7 mouse cellular contexts compared by ENCODE assay signal in the genomic region with DNA sequence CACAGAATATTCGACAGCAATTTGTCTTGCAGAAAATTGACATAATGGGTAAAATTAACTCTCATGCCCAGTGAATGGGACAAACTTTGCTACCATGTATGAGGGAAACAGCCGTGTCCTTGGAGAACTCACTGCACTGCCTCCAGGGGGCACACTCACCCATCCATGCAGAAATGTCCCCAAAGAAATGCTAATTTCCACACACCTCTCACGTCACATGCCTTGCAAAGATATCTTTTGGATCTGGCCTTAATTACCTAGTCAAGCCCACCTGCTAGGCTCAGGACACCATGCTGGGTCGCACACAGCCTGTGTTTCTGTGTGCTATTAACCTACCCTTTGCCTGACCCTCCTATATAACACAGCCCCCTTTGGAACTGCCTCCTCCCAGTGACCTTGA.
DNase-seq lines count a peak whose midpoint lies in the region; TF ChIP-seq lines count a peak whose summit lies in the region.

No protein-coding gene starts in this region.

- H3K9me3 ChIP-seq in CH12.LX (replicated peaks; ENCODE audit: low read length), result no peaks in the 10 kb centered on the region

- H3K4me3 ChIP-seq in kidney, adult 2 months (ENCODE audit: insufficient read depth, low read depth, low read length), result no peak overlapping the region
- no peak overlapping the region for H3K4me3 ChIP-seq in CH12.LX (replicated peaks in 1 of 3; ENCODE audit: low read depth in 2 of 3, low read length in 2 of 3, poor library complexity in 1 of 3)
- H3K4me3 ChIP-seq in small intestine, adult 2 months (ENCODE audit: low read depth, low read length), result no peak overlapping the region

- no peak for TF ChIP-seq POLR2A in kidney, adult 2 months (IDR thresholded peaks at IDR 0.05; ENCODE audit: low read depth, low read length)
- no peak for TF ChIP-seq POLR2A in CH12.LX (IDR thresholded peaks at IDR 0.05; ENCODE audit: low read depth, low read length)
- no peak for TF ChIP-seq POLR2A in small intestine, adult 2 months (IDR thresholded peaks at IDR 0.05; ENCODE audit: low read depth, low read length)

- peak; percentile 66 for TF ChIP-seq CTCF in kidney, adult 2 months (conservative IDR thresholded peaks at IDR 0.05; ENCODE audit: insufficient read depth, insufficient read length, low read depth, low read length)
- TF ChIP-seq CTCF in CH12.LX (conservative IDR thresholded peaks at IDR 0.05 in 1 of 2, IDR thresholded peaks at IDR 0.05 in 1 of 2; ENCODE audit: low read depth in 2 of 2, low read length in 2 of 2), result peak; percentile 27 to 64; a peak in 3 of 4 replicates
- TF ChIP-seq CTCF in small intestine, adult 2 months (IDR thresholded peaks at IDR 0.05; ENCODE audit: extremely low read depth, insufficient read length, insufficient replicate concordance, low read depth, low read length), result peak; percentile 57; the same call in 1 of the 2 replicates

- H3K4me1 ChIP-seq in kidney, adult 2 months (ENCODE audit: control insufficient read depth, insufficient read depth, low read length), result no peaks in the 10 kb centered on the region
- peaks cover 0 to 4% of the 10 kb centered on the region in 2 experiments; a peak in 2 of 4 replicates for H3K4me1 ChIP-seq in CH12.LX (ENCODE audit: control insufficient read depth in 1 of 2, insufficient read depth in 2 of 2)
- H3K4me1 ChIP-seq in small intestine, adult 2 months (ENCODE audit: control insufficient read depth, insufficient read depth, insufficient read length, low read length), result peaks cover 6% of the 10 kb centered on the region; the same call in 1 of the 2 replicates

- H3K27ac ChIP-seq in kidney, adult 2 months (ENCODE audit: insufficient read depth, low read depth, low read length), result no peak overlapping the region
- H3K27ac ChIP-seq in CH12.LX (ENCODE audit: insufficient read depth, low read depth), result no peak overlapping the region
- H3K27ac ChIP-seq in small intestine, adult 2 months (ENCODE audit: insufficient read depth, low read depth, low read length), result no peak overlapping the region

- TF ChIP-seq EP300 in CH12.LX (IDR thresholded peaks at IDR 0.05; ENCODE audit: low read length), result no peak

- dilution Hi-C loops in CH12.LX (cut with MboI; ENCODE audit: extremely low pct_ligation_motif_present, extremely low pct_unique_long_range_greater_than_20kb, low sequenced_read_pairs), result no loop called here

- H3K9ac ChIP-seq in CH12.LX (ENCODE audit: insufficient read depth, low read depth), result no peak overlapping the region

- DNase-seq in kidney, adult 2 months, result peak; percentile 18
- no peak for DNase-seq in kidney, postnatal 14 days
- DNase-seq in CH12.LX (ENCODE audit: extremely low read depth), result peak; percentile 16
- peak; percentile 28 for DNase-seq in T-cell, adult 2 months (ENCODE audit: low spot score)
- DNase-seq in induced T-regulatory cell, adult 2 months (ENCODE audit: low read depth), result peak; percentile 57
- no peak for DNase-seq in spleen, adult 18-20 months

- no peaks in the 10 kb centered on the region for H3K79me2 ChIP-seq in CH12.LX (replicated peaks; ENCODE audit: control insufficient read depth, extremely low read depth, insufficient read depth, poor library complexity, severe bottlenecking)

- TF ChIP-seq RAD21 in CH12.LX (IDR thresholded peaks at IDR 0.05; ENCODE audit: low read depth, low read length), result no peak; the same call in none of the 2 replicates

- in situ Hi-C loops in CH12.LX (cut with MboI; ENCODE audit: low pct_ligation_motif_present, low pct_unique_long_range_greater_than_20kb, low sequenced_read_pairs), result loop anchor here (5.0 kb wide), 1 partner anchor 234 kb away; no protein-coding TSS in a partner anchor

- H3K27me3 ChIP-seq in kidney, adult 2 months (replicated peaks; ENCODE audit: control insufficient read depth, insufficient read depth, low read length), result no peaks in the 10 kb centered on the region
- H3K27me3 ChIP-seq in CH12.LX (replicated peaks), result peaks cover 78% of the 10 kb centered on the region
- no peaks in the 10 kb centered on the region; the same call in 1 of the 2 replicates for H3K27me3 ChIP-seq in small intestine, adult 2 months (ENCODE audit: control insufficient read depth, insufficient read depth, low read length)

- 49% methylated on average over 4 of the region's 4 CpGs for WGBS in kidney, adult 2 months
- 59% methylated on average over 4 of the region's 4 CpGs for WGBS in small intestine, adult 2 months

- no peak overlapping the region for H3K4me2 ChIP-seq in CH12.LX (ENCODE audit: insufficient read depth, low read depth, poor library complexity, severe bottlenecking)

- H3K36me3 ChIP-seq in kidney, adult 2 months (ENCODE audit: control insufficient read depth, insufficient read depth, low read length), result no peaks in the 10 kb centered on the region
- no peaks in the 10 kb centered on the region for H3K36me3 ChIP-seq in CH12.LX (replicated peaks in 1 of 2; ENCODE audit: control insufficient read depth in 1 of 2, insufficient read depth in 1 of 2, low read length in 1 of 2)
- no peaks in the 10 kb centered on the region for H3K36me3 ChIP-seq in small intestine, adult 2 months (ENCODE audit: control insufficient read depth, insufficient read depth, low read length)

TF ChIP-seq in CH12.LX, 34 proteins besides CTCF, POLR2A, EP300 and RAD21:
- TF ChIP-seq SMC3 (IDR thresholded peaks at IDR 0.05; ENCODE audit: low read depth, low read length), result peak; percentile 45
- TF ChIP-seq HCFC1 (IDR thresholded peaks at IDR 0.05; ENCODE audit: low read depth, low read length), result no peak

Comparison
In these comparisons a context has a peak if more than half of its experiments do, and no peak if none do; other contexts are left out.
1. DNase-seq: peak in kidney, adult 2 months (single experiment), CH12.LX (single experiment), T-cell, adult 2 months (single experiment) and induced T-regulatory cell, adult 2 months (single experiment); none in kidney, postnatal 14 days (single experiment) and spleen, adult 18-20 months (0 of 2).
2. Peak in every context shown above with its lines, with median percentiles within 50 percentile points of each other: CTCF ChIP-seq.